Mouse (Mus musculus): Measurements from ENCODE around the gene Reps2.

Reps2 gene

DNA sequence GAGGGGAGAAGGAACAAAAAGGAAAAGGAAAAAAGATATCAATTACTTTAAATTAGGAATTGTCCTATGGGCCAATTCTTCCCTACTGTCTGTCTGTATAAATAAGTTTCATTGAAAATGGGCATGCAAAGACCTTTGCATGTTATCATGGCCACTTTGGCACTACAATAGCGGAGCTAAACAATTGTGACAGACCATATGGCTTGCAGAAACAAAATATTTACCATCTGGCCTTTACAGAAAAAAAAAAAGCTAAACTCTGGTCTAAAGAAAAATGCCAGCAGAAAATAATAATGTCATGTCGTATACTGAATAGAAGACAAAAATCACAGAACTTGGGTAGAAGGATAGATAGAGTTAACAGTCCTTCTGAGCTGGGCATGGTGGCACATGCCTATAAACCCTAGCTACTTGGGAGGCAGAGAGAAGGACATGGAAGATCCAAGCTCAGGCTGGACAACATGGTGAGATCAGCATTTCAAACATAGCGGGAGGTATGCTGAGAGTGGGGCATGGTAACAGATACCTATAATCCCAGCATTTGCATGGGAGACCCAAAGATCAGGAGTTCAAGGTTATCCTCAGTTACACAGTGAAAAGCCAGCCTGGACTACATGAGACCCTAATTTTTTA, 54.2 kb downstream of the Reps2 start:
- no peak for DNase-seq (ENCODE audit: low spot score in 2 of 2)

DNA sequence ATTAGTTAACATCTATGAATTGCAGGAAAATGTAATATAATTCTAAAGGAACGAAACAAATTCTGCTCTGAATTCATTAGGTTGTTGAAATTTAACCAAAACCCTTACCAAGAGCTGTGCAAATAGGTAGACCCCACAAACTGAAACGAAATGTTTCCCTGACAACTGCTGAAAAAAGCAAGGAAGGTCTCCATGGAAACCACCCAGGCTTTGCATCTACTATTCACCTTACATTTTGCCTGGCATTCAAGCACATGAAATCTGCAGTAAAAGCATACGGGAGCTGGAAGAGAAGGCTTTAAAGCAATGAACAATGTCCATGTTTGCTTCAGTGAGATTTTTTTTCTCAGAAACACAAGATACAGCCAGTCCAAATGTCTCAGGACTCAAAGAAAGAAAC, 59.1 kb downstream of the Reps2 start:
- peak in 1 of 2 experiments; percentile 27 for DNase-seq (ENCODE audit: low spot score in 2 of 2)

DNA sequence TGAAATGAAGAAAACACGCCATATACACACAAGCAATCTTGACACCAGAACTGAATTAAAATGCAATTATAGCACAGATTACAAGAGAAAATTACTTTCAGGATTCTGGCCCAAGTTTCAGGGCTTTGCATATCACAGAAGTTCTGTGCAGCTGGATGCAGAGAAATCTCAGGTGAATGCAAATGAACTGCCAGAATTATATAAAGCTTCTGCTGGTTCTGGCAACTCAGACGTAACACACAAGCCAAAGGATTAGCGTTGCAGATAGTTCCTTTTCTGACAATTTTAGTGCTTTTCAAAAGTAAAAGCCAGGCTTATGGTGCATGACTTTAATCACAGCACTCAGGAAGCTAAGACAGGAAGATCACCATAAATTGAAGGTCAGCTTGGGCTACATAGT, 62.9 kb downstream of the Reps2 start:
- no peak for DNase-seq (ENCODE audit: low spot score in 2 of 2)

DNA sequence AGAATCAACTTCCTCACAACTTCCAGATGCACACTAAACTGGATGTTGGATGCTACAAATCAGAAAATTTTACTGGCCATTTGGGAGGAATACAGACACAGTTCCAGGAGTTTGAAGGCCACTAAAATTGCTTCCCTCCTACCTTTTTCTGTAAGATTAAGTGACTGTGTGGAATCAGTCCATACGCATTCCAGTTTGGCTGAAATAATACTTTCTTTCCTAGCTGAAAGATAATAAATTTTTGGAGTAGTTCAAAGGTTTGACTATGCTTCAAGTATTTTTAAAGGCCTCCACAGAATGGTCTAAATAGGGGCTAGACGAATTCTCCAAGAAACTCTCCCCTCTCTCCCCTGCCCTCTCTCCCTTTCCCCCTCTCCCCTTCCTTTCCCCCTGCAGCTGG, 75.0 kb downstream of the Reps2 start:
- DNase-seq (ENCODE audit: low spot score in 2 of 2) = no peak

DNA sequence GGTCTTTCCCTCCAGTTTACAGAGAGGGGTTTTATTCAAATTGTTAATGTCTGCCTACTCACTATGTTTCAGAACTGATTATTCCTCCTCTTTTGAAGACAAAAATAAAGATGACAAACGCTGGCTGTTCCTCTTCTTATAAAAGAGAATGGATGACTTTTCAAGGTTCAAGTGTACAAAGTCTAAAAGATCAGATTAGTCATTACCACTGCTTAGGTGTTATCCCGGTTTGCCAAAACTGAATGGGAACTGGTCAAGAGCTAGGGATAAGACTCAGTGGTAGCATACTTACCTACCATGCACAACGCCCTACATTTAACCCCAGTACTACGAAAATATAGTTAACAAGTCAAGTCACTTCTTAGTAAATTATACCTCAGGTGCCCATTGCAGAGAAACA, 77.9 kb downstream of the Reps2 start:
- DNase-seq (ENCODE audit: low spot score in 2 of 2) = no peak

DNA sequence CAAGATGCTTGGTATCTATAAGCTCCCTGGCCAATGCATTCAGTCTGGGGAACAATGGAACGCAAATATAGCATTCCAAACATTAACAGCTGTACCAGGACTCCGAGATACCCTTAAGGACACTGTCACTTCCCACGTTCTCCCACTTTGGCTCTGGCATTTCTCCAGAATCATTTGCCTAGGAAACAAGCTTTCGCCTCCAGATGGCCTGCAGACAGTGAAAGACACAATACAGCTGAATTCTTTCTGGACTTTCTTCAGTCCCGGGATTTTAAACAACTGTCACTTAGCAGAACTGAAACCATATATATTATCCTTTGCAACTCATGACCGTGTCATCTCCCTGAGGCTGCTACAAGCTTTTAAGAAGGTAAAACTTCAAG, 87.0 kb downstream of the Reps2 start:
- peak; percentile 27 to 72 for DNase-seq (ENCODE audit: low spot score in 2 of 2)

DNA sequence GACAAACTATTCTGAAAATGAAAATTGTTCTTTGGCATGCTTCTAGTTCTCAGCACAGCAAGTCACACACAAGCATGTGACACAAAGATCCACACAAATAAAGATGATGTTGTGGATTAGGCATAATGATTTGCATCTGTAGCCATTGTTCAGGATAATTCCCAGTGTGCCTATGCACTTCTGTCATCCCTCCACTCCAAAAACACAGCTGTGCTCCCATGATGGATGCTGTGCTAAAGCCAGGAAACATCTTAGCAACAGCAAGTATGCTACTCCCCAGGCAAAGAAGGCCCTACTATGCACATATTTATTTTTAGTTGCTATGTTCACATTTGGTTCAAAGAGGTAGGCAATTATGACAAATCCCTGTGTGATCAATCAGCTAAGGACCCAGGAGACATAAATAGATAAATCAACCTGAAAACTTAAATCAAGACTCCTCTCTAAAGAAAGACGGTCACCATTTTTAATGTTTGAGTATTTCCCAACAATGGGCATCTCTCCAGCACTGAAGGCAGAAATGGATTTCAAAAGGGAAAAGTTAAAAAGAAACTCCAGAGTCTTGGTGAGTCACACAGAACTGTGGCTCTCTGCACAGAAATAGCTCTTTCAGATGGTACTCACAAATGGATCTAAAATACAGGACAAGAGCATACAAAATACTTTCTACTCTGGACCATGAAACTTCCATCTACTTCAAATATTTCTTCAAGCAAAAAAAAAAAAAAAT, 87.6 kb downstream of the Reps2 start:
- no peak for DNase-seq (ENCODE audit: low spot score in 2 of 2)

DNA sequence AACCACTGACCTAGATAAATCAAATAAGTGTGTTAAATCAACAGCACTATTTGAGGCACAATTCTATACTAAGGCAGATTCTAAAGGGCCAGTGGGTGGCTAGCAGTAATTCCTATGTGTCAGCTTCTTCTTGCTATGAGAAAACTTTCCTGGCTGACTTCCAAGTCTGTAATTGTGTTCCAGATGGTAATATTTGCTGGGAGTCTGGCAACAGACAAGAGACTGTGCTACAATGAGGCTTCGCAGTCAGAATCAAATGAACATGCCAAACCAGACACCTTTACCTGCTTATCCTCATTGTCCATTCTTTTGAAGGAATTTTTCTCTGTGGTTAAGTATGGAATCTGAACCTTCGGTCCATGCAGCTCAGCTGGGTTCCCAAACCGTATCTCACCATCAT, 88.9 kb downstream of the Reps2 start:
- DNase-seq (ENCODE audit: low spot score in 2 of 2) = peak in 1 of 2 experiments; percentile 37

DNA sequence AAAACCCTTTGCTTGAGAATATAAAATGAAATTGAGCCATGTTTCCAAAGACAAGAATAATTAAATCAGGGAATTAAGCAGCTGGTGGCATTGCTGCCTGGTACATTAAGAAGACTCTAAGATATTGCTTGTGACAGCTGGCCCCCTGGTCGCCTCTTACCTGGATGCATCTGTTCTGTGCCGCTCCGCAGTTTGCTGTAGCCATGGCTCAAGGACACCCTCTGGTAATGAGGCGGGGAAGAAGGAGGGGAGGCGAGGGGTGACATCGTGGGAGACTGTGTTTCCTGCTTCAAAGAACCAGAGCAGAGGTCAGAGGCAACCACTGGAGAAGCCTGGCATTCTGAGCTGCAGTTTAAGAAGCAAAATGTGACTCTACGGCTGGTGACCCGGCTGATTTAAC, 91.1 kb downstream of the Reps2 start:
- DNase-seq (ENCODE audit: low spot score in 2 of 2) = no peak

DNA sequence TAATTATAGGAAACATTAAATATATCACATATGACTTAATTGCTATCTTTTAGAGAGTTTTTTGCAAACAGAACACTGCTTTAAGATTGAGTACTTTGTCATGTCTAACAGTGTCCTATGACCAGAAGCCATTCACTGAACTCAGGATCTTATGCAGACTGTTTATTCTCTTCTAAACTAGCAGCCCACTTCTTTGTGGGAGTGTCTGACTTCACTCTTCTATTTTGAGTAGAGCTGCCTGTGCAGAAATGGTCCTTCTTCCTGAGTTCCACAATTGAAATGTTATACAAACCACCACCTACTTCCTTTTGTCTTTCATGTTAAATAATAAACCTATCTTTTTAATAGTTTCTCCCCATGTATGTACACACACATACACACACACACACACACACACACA, 98.4 kb downstream of the Reps2 start:
- no peak for DNase-seq (ENCODE audit: low spot score in 2 of 2)

DNA sequence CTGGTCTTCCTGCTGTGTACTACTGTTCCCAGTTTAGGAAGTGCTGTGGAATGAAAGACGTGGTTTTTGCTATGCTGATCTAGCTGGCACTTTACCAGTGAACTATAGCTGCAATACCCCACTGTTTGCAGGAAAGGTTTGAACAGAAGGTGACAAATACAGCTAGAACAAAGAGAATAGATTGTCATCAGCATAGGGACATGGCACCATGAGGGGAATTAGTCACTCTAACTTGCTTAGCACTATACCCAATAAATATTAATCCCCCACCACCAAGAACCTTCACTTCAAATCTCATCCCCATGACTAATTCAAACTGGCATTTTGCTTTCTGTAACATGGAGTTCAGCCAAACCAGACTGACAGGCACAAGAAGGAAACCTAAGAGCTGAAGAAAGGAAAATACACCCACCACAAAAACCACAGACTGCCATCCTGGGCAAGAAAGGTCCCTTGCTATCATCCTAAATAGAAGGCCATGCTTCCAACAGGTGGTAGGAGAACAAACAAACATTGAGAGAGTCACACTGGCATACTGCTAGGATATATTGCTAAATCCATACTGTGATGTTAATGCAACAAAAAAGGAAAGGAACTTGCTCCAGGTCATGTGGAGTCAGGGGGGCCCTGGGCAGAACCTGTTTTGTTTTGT, 100.7 kb downstream of the Reps2 start:
- DNase-seq (ENCODE audit: low spot score in 2 of 2) = no peak

DNA sequence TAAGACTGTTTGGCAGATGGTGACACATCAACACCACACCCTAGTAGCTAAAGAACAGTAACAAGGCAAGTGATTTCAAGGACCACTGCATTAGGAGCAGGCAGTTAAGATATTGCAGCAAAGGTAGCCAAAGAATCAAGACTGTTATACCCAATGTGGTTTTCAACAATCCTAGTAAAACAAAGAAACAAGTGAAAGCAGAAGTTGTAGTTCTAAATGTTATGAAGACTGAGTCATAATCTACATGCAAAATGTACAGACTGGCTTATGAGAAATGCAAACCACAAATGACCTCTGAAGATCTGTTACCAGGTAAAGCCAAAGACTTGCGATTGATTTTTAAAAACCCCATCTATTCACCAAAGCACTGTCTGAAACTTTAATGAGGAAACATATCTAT, 101.5 kb downstream of the Reps2 start:
- no peak for DNase-seq (ENCODE audit: low spot score in 2 of 2)

DNA sequence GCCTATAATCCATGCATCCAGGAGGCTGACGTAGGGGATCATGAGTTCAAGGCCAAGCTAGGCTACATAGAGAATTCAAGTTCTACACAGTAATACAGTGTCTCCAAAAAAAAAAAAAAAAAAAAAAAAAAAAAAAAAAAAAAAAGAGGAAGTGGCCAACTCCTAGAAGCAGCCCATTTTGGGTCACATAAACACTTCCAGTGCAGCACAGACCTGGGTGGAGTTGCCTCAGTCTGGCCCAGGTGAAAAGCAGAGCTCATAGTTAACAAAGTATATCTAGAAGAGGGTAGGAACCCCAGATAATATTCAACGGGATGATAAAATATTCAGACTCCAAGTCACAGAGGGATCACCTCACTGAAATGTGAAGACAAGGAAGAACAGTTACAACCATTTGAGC, 112.4 kb downstream of the Reps2 start:
- no peak for DNase-seq (ENCODE audit: low spot score in 2 of 2)

DNA sequence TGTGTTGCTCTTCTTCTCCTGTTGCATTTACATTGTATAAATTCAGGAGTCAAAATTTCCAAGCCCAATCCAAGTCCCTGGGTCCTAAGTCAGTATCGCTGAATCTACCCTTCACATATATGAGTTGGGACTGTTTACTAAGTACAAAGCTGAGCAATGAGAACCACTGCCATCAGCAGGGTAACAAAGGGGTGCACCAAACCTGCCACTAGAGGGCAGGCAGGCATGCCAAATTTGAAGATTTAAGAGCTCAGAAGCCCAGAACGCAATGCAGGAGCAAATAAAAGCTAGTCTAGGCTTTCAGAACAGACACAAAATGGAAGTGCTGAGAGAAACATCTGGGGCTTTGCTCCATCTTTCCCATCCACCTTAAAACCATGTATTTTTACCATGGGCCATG, 116.2 kb downstream of the Reps2 start:
- DNase-seq (ENCODE audit: low spot score in 2 of 2) = peak in 1 of 2 experiments; percentile 65

DNA sequence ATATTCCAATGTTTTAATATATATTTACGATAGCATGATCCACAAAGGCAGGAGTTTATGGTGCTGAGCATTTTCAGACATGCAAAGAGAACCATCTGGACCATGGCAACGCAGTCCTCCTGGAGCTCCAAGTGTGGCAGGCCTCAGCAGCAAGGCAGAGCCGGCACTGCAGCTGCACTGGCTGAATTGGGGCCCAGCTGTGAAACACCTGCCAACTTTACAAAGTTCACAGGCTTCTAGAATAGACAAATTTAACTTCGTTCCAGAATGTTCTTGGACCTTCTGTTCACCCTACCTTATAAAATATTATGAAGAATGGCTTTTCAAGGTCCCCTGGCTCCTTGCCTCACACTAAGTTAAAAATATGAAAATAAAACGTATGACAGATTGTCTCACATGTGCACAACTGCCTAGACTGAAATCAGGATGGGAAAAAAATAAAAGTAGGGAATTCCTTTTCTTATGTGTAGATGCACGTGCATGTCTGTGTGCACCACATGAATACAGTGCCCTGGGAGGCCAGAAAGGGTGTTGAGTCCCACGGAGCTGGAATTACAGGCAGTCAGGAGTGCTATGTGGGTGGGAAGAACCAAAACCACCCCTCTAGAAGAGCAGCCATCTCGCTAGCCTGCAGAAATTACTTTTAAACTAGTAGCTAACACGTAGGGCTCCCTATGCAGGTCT, 121.5 kb downstream of the Reps2 start:
- no peak for DNase-seq (ENCODE audit: low spot score in 2 of 2)

DNA sequence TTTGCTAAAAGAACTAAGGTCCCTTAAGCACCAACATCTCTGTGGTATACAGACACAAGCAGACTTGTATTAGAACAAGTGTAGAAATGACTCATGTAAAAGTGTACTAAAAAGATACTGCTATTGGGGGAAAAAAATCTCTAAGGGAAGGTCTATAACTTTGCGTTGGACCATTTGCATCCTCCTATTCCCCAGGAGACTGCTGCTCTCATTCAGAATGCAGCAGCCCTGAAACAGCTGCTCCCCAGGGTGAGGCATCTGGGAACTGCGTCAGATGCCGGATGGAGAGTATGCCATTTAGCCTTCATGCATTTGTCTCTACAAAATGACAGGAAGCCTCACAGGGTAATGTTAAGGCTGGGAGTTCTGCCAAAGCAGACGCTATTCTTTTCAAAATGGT, 122.3 kb downstream of the Reps2 start:
- no peak for DNase-seq (ENCODE audit: low spot score in 2 of 2)

DNA sequence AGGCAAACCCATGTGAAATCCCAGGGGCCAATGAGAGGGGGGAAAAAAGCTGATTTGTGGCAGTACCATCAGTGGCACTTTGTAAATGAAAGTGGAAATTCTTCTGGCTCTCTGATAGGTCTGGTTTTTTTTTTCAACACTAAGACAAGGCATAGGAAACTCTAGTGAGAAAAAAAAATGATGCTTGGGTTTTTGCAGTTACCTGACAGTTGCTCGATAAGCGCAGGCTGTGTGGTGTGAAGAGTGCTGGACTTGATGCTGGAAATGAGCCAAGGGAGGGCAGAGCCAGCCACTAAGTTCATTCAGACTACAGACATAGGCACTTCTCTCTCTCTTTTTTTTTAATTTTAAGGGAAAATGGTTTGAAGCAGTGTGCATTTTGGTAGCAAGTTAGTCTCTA, 123.1 kb downstream of the Reps2 start:
- DNase-seq (ENCODE audit: low spot score in 2 of 2) = no peak

DNA sequence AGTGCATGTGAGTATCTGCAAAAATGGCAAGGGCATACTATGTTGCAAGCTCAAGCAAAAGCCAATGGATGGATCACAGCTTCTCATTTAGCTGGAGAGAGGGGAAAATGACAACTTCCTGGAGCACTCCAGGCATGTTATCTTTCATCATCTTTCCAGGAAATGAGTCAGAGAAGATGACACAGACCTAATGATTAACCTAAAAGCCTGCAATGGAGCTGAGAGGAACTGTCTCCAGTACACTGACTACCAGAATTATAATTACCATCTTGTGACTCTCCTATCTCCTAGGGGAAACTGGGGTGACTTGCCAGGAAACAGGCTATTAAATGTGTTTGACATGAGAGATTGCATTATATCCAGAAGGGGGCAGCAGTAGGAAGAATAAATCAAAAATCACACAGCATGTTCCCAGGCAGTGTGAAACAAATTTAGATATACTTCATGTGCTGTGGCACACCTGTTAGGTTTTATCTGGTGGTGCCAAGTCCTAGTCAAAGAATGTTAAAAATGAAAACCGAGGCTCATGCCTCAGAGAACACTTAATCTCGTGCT, 132.9 kb downstream of the Reps2 start:
- DNase-seq (ENCODE audit: low spot score in 2 of 2) = no peak

DNA sequence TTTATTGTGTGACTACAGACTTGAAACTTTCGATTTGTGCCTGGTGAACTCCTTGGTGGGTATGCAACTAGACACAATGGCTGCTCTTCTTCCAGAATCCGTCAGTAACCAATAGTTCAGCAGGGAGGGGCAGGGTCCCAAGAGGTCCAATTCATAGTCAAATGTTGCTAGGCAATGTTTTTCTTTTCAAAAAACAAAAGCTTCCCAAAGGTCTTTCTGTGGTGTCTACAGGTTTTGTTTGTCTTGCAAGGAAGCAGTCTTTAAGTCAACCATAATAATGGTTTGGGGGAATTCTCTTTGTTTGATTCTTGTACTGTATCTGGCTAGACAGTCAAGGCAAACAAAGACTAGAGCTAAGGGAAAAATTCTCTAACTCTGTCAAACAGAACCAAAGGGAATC, 138.3 kb downstream of the Reps2 start:
- DNase-seq (ENCODE audit: low spot score in 2 of 2) = no peak

DNA sequence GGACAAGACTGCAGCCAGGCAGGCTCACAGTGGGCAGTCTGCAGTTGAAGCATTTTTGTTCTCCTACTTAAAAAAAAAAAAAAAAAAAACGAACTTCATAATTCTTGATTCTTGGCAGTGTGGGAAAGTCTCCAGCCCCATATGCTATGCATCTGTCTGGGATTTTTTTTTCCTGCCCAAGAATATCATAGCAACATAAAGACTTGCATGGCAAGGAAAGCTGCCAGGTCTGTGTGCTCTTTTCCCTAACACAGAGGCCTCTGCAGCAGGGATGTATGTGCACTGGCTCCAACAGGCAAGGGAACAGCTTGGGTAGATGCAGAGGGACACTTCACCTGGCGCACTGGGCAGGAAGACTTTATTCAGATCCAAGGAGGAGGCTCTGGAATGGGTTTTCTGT, 140.0 kb downstream of the Reps2 start:
- peak; percentile 10 to 55 for DNase-seq (ENCODE audit: low spot score in 2 of 2)

DNA sequence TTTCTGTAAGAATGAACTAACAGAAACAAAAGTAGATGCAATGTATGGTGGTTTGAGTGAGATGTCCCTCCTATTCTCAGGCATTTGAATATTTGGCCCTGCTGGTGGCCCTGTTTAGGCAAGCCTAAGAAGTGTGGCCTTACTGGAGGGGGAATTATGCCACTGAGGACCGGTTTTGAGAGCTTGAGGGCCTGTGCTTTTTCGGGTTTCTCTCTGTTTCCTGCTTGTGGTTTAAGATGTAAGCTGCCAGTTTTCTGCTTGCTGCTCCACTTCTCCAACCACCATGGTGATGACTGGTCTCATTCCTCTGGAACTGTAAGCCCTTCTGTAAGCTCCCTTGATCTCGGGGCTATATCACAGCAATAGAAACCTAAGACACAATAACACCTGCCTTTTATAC, 142.5 kb downstream of the Reps2 start:
- no peak for DNase-seq (ENCODE audit: low spot score in 2 of 2)

DNA sequence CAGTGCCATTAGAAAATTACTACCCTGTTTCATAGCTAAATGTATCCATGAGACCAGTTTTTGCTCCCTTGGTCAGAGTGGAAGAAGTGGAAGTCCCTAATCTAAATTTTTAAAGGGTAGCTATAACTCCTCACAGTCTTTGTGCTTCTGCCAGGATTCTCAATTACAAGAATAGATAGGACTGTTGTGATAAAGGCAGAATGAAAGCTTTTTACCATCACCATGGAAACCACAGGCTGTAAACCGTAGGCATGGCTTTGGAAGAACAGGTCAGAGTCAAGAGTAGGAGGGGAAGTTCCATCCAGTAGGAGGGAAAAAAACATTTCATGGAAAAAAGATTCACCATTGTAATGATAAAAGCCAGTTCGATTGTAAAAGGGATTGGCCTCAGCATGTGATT, 147.0 kb downstream of the Reps2 start:
- no peak for DNase-seq (ENCODE audit: low spot score in 2 of 2)
